ENCODE assay signal across 9 mouse cellular contexts in the genomic region with DNA sequence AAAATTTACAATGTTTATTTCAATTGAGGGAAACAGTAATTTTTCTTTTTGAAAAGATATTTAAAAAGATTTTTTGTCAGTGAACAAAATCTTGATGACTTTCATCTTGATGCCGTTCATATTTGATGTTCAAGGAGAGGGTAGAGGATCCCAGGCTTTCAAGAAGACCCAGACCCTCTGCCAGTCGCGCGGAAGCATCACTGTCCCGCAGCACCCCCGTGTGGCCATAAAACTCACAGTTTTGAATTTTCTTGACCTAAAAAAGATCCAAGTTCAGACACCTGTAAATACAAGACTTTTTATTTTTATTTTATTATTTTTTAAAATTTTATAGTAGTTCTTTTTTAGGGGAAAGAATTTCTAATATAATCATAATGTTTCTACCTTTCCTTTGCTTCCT.
DNase-seq lines count a peak whose midpoint lies in the region; ATAC-seq and TF ChIP-seq lines count a peak whose summit lies in the region.
"Had no signal": no experiment of that assay in that cellular context is flagged by ENCODE, and none has a peak within 500 bp of the region (broad histone marks: within the 10 kb centered on the region; RNA-seq: fewer than 3 reads in every experiment).

No protein-coding gene starts in this region.

- no peak overlapping the region for H3K4me2 ChIP-seq in liver, embryonic 14.5 days (ENCODE audit: low read depth)

- H3K9ac ChIP-seq in liver, embryonic 14.5 days (replicated peaks): no peak overlapping the region

- no peaks in the 10 kb centered on the region for H3K36me3 ChIP-seq in forebrain, embryonic 10.5 days (replicated peaks)
- no peaks in the 10 kb centered on the region for H3K36me3 ChIP-seq in liver, embryonic 14.5 days (replicated peaks; ENCODE audit: control insufficient read depth, insufficient read depth, low read depth)

- intact Hi-C loops in heart, postnatal 10 days (cut with DNase I): loop anchor here (10.0 kb wide), 2 partner anchors 411 to 731 kb away; no protein-coding TSS in a partner anchor

- peak; percentile 42 for TF ChIP-seq CTCF in liver, embryonic 14.5 days (IDR thresholded peaks at IDR 0.05; ENCODE audit: low read depth)

- peak; percentile 8 to 36 for DNase-seq in heart, postnatal 10 days
- no peak for DNase-seq in heart, adult 9 months (ENCODE audit: low spot score in 2 of 2)
- peak; percentile 4 for DNase-seq in urinary bladder, postnatal 14 days (ENCODE audit: low spot score)
- DNase-seq in urinary bladder, postnatal 10 days (ENCODE audit: low spot score): no peak
- peak; percentile 39 for DNase-seq in forebrain, embryonic 10.5 days (ENCODE audit: extremely low spot score, low spot score)
- DNase-seq in liver, embryonic 14.5 days (ENCODE audit: low read depth in 3 of 3, low spot score in 3 of 3): no peak
- DNase-seq in right cerebral cortex, postnatal 4 days: peak; percentile 75
- DNase-seq in gastrocnemius, adult 18-20 months (ENCODE audit: low spot score): no peak

- ATAC-seq in liver, embryonic 14.5 days (ENCODE audit: insufficient read depth): no peak

- H3K27ac ChIP-seq in forebrain, embryonic 10.5 days: no peak overlapping the region
- H3K27ac ChIP-seq in liver, embryonic 14.5 days: no peak overlapping the region
- H3K27ac ChIP-seq: macrophage had no signal

- H3K4me3 ChIP-seq in forebrain, embryonic 10.5 days: no peak overlapping the region
- H3K4me3 ChIP-seq in liver, embryonic 14.5 days (ENCODE audit: insufficient read depth in 1 of 2, low read depth in 2 of 2, low read length in 2 of 2): no peak overlapping the region

- no peaks in the 10 kb centered on the region for H3K9me3 ChIP-seq in forebrain, embryonic 10.5 days
- no peaks in the 10 kb centered on the region for H3K9me3 ChIP-seq in liver, embryonic 14.5 days (ENCODE audit: control insufficient read depth, low read length)

- 15% methylated on average over 6 of the region's 6 CpGs for WGBS in forebrain, embryonic 10.5 days
- 4% methylated on average over 6 of the region's 6 CpGs for WGBS in liver, embryonic 14.5 days (ENCODE audit: insufficient replicate concordance)

- H3K4me1 ChIP-seq in forebrain, embryonic 10.5 days: no peaks in the 10 kb centered on the region
- H3K4me1 ChIP-seq in liver, embryonic 14.5 days (replicated peaks; ENCODE audit: control insufficient read depth in 2 of 2, insufficient read depth in 2 of 2, low read length in 1 of 2): no peaks in the 10 kb centered on the region

- TF ChIP-seq EP300 in liver, embryonic 14.5 days (IDR thresholded peaks at IDR 0.05; ENCODE audit: low read depth): no peak

- H3K27me3 ChIP-seq in forebrain, embryonic 10.5 days (ENCODE audit: poor library complexity, severe bottlenecking): no peaks in the 10 kb centered on the region
- H3K27me3 ChIP-seq in liver, embryonic 14.5 days (ENCODE audit: control insufficient read depth, insufficient read depth, low read length): no peaks in the 10 kb centered on the region

Comparison
In these comparisons a context has a peak if more than half of its experiments do, and no peak if none do; other contexts are left out.
1. DNase-seq: peak in heart, postnatal 10 days (2 of 2), urinary bladder, postnatal 14 days (single experiment), forebrain, embryonic 10.5 days (single experiment) and right cerebral cortex, postnatal 4 days (single experiment); none in heart, adult 9 months (0 of 2), urinary bladder, postnatal 10 days (single experiment), liver, embryonic 14.5 days (0 of 3) and gastrocnemius, adult 18-20 months (single experiment).